Mouse (Mus musculus) embryonic facial prominence, embryonic 15.5 days (tissue): ENCODE data around the gene Gm26566. TPM values are rescaled to one million over a fixed set of nuclear protein-coding genes. Genes with fewer than 3 reads are reported as not detected.
"Not testable (repeated sequence)": the region's sequence is repeated elsewhere in the genome, so short reads cannot be mapped to it uniquely, and the experiment has no call there.

Experiments
- ATAC-seq: fragments of 200-750 bp; cut with Nextera tagmentation; 2 replicates; pipeline ENCODE4 v1.8.0; 2017; ENCODE audit warnings: low read depth, moderate TSS enrichment; ENCODE audit not compliant: insufficient number of reproducible peaks, low FRiP score, low TSS enrichment
- H3K27ac ChIP-seq: fragments of 300-500 bp; sonication (generic); replicated peaks from 2 replicates; pipeline ENCODE4 v1.5.1; 2015; ENCODE audit warnings: mild to moderate bottlenecking, inconsistent platforms
- H3K27me3 ChIP-seq: fragments of 300-500 bp; sonication (generic); 2 replicates; pipeline ENCODE4 v1.6.1; 2015; ENCODE audit warnings: inconsistent platforms
- H3K36me3 ChIP-seq: fragments of 300-500 bp; sonication (generic); 2 replicates; pipeline ENCODE4 v1.6.1; 2015; ENCODE audit warnings: mild to moderate bottlenecking, inconsistent platforms
- H3K4me1 ChIP-seq: fragments of 300-500 bp; sonication (generic); 2 replicates; pipeline ENCODE4 v1.6.1; 2015; ENCODE audit warnings: inconsistent platforms
- H3K4me2 ChIP-seq: fragments of 300-500 bp; sonication (generic); replicated peaks from 2 replicates; pipeline ENCODE4 v1.6.1; 2015; ENCODE audit warnings: mild to moderate bottlenecking, inconsistent platforms
- H3K4me3 ChIP-seq: fragments of 300-500 bp; sonication (generic); replicated peaks from 2 replicates; pipeline ENCODE4 v1.5.1; 2015; ENCODE audit warnings: mild to moderate bottlenecking, inconsistent platforms
- H3K9ac ChIP-seq: fragments of 300-500 bp; sonication (generic); 2 replicates; pipeline ENCODE4 v1.6.1; 2015; ENCODE audit warnings: inconsistent platforms
- H3K9me3 ChIP-seq: fragments of 300-500 bp; sonication (generic); replicated peaks from 2 replicates; pipeline ENCODE4 v1.6.1; 2016; ENCODE audit warnings: inconsistent platforms
- WGBS: fragments of 180-500 bp; shearing (Covaris S2); methylation state at CpG from one replicate; pipeline ENCODE4 v1.1.7; 2015; 5-methylcytosine and 5-hydroxymethylcytosine counted together
- polyA plus RNA-seq: library from polyadenylated mRNA; unstranded; fragments of >200 nt; fragmentation: Nextera tagmentation; extraction: Ambion mirVana; gene quantifications from 2 replicates; pipeline ENCODE4 v1.2.1, GENCODE M21; 2015

Gm26566 gene
- polyA plus RNA-seq, 1 experiment from 2014 or later = 1.2 TPM

DNA sequence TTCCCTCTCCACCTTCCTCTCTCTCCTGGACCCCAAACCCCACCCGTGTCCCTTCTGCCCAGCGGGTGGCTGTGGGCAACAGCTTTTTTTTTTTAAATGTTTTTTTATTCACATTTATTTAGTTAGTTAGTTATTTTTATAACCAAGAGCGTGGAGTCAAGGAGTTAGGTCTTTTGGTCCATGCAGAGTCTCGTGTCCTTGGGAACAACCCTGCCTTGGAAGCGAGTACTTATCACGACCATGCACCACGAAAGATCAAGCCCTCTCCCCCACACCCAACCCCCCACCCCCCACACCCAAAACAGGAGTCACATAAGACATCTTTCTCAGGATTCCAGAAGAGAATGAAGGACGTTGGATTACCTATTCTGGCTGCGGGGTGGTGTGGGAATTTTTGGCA is 40.7 kb downstream of the Gm26566 start:
- not testable (repeated sequence) for H3K36me3 ChIP-seq, H3K27me3 ChIP-seq, H3K4me3 ChIP-seq, H3K9ac ChIP-seq, H3K27ac ChIP-seq, H3K4me2 ChIP-seq, H3K9me3 ChIP-seq, H3K4me1 ChIP-seq, ATAC-seq
- WGBS = 57% methylated on average over 9 of the region's 9 CpGs

DNA sequence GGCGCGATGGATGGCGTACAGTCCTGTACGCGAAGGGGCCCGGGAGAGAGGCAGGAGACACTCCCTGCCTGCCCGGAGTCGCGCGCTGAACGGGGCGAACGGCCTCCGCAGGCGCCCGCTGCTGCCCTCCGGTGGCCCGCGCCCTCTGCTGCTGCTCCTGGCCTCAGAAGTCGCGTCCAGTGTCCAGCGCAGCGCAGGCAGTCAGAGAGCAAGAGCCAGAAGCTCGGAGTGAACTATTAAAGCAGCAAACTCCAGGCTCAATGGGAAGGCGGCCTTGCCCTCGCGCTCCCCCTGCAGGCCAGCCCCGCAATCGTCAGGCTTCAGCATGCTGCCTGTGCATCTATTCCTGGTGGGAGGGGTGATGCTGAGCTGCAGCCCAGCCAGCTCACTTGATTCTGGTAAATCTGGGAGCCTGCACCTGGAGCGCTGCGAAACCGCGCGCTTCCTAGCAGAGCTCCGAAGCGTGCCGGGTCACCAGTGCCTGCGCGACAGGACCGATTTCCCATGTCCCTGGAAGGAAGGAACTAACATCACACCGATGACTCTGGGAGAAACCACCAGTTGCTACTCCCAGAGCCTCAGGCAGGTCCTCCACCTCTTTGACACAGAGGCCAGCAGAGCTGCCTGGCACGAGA is 41.9 kb downstream of the Gm26566 start:
- H3K4me1 ChIP-seq, H3K36me3 ChIP-seq, ATAC-seq, H3K9ac ChIP-seq, H3K9me3 ChIP-seq, H3K27me3 ChIP-seq: not testable (repeated sequence)
- Histone ChIP-seq H3K4me2 (peak overlapping the region; percentile 50), H3K4me3 (peak overlapping the region; percentile 44), H3K27ac (peak overlapping the region; percentile 75)
- WGBS = 3% methylated on average over 37 of the region's 42 CpGs

Other genes with a start within 250 kb of the Gm26566 start
- gene Ifnb1, start 199.0 kb upstream of the Gm26566 start, polyA plus RNA-seq = not detected in 2 replicates
- gene Ifna15, start 163.6 kb upstream of the Gm26566 start, polyA plus RNA-seq = not detected in 2 replicates
- gene Ifna14, start 150.0 kb upstream of the Gm26566 start, polyA plus RNA-seq = not detected in 2 replicates
- gene Ifna9, start 129.4 kb upstream of the Gm26566 start, polyA plus RNA-seq = not detected in 2 replicates
- not detected in 2 replicates for gene Ifna12, start 118.4 kb upstream of the Gm26566 start, polyA plus RNA-seq
- not detected in 2 replicates for gene C87499, start 87.4 kb upstream of the Gm26566 start, polyA plus RNA-seq
- gene Ifna13, start 77.3 kb upstream of the Gm26566 start, polyA plus RNA-seq = not detected in 2 replicates
- gene Ifna16, start 44.9 kb upstream of the Gm26566 start, polyA plus RNA-seq = not detected in 2 replicates
- gene Ifna2, start 37.9 kb upstream of the Gm26566 start, polyA plus RNA-seq = not detected in 2 replicates
- not detected in 2 replicates for gene Ifnab, start 30.4 kb upstream of the Gm26566 start, polyA plus RNA-seq
- 90.9 and 93.4 TPM in 2 replicates for gene Klhl9, start 660 bp downstream of the Gm26566 start, polyA plus RNA-seq
- not detected in 2 replicates for gene Gm13271, start 33.1 kb downstream of the Gm26566 start, polyA plus RNA-seq
- 0.32 and 0.75 TPM in 2 replicates for gene Gm13283, start 38.3 kb downstream of the Gm26566 start, polyA plus RNA-seq
- 0.49 and 0.58 TPM in 2 replicates for gene Gm13290, start 52.0 kb downstream of the Gm26566 start, polyA plus RNA-seq
- gene Gm13289, start 55.1 kb downstream of the Gm26566 start, polyA plus RNA-seq = not detected in 2 replicates
- not detected in 2 replicates for gene Gm13272, start 58.0 kb downstream of the Gm26566 start, polyA plus RNA-seq
- 0.28 and 0.69 TPM in 2 replicates for gene Ifnz, start 60.3 kb downstream of the Gm26566 start, polyA plus RNA-seq
- 1.0 TPM in 1 of 2 replicates, not detected in the other for gene Gm13276, start 63.9 kb downstream of the Gm26566 start, polyA plus RNA-seq
- gene Gm13277, start 66.8 kb downstream of the Gm26566 start, polyA plus RNA-seq = not detected in 2 replicates
- gene Gm13278, start 69.7 kb downstream of the Gm26566 start, polyA plus RNA-seq = not detected in 2 replicates
- gene Gm13275, start 72.7 kb downstream of the Gm26566 start, polyA plus RNA-seq = not detected in 2 replicates
- gene Gm13279, start 75.6 kb downstream of the Gm26566 start, polyA plus RNA-seq = not detected in 2 replicates
- 1.7 TPM in 2 replicates for gene Gm13285, start 77.9 kb downstream of the Gm26566 start, polyA plus RNA-seq
- not detected in 2 replicates for gene Gm13287, start 81.4 kb downstream of the Gm26566 start, polyA plus RNA-seq
- not detected in 2 replicates for gene Gm13288, start 83.7 kb downstream of the Gm26566 start, polyA plus RNA-seq
- not detected in 2 replicates for gene Ifna7, start 94.4 kb downstream of the Gm26566 start, polyA plus RNA-seq
- not detected in 2 replicates for gene Ifna11, start 98.2 kb downstream of the Gm26566 start, polyA plus RNA-seq
- gene Ifna6, start 105.6 kb downstream of the Gm26566 start, polyA plus RNA-seq = not detected in 2 replicates
- gene Ifna5, start 113.7 kb downstream of the Gm26566 start, polyA plus RNA-seq = not detected in 2 replicates
- not detected in 2 replicates for gene Ifna4, start 120.1 kb downstream of the Gm26566 start, polyA plus RNA-seq
- gene Ifna1, start 128.3 kb downstream of the Gm26566 start, polyA plus RNA-seq = not detected in 2 replicates
- not detected in 2 replicates for gene Ifne, start 158.4 kb downstream of the Gm26566 start, polyA plus RNA-seq